Mouse (Mus musculus) forebrain, embryonic 13.5 days (tissue): ENCODE data around the gene Gm10134. TPM values are rescaled to one million over a fixed set of nuclear protein-coding genes. Genes with fewer than 3 reads are reported as not detected.
A peak's percentile ranks its signal among the peaks of the same experiment; 100 is the strongest.

Source experiments
- ATAC-seq: fragments of 200-750 bp; cut with Nextera tagmentation; 2 replicates; pipeline ENCODE4 v1.8.0; 2017
- H3K27ac ChIP-seq: fragments of 300-500 bp; sonication (generic); 2 replicates; pipeline ENCODE4 v1.5.1; 2015; ENCODE audit warnings: inconsistent platforms, mild to moderate bottlenecking, moderate library complexity
- H3K27me3 ChIP-seq: fragments of 300-500 bp; sonication (generic); 2 replicates; pipeline ENCODE4 v1.6.1; 2015; ENCODE audit warnings: mild to moderate bottlenecking, inconsistent platforms
- H3K36me3 ChIP-seq: fragments of 300-500 bp; sonication (generic); 2 replicates; pipeline ENCODE4 v1.6.1; 2015; ENCODE audit warnings: mild to moderate bottlenecking, inconsistent platforms; ENCODE audit not compliant: poor library complexity, severe bottlenecking
- H3K4me1 ChIP-seq: fragments of 300-500 bp; sonication (generic); 2 replicates; pipeline ENCODE4 v1.6.1; 2015; ENCODE audit warnings: inconsistent platforms
- H3K4me2 ChIP-seq: fragments of 300-500 bp; sonication (generic); 2 replicates; pipeline ENCODE4 v1.6.1; 2015; ENCODE audit warnings: inconsistent platforms, mild to moderate bottlenecking, moderate library complexity
- H3K4me3 ChIP-seq: fragments of 300-500 bp; sonication (generic); 2 replicates; pipeline ENCODE4 v1.5.1; 2015; ENCODE audit warnings: mild to moderate bottlenecking, inconsistent platforms
- H3K9ac ChIP-seq: fragments of 300-500 bp; sonication (generic); 2 replicates; pipeline ENCODE4 v1.6.1; 2015; ENCODE audit warnings: mild to moderate bottlenecking, inconsistent platforms
- H3K9me3 ChIP-seq: fragments of 300-500 bp; sonication (generic); replicated peaks from 2 replicates; pipeline ENCODE4 v1.6.1; 2016; ENCODE audit warnings: inconsistent platforms
- WGBS: fragments of 180-500 bp; shearing (Covaris S2); methylation state at CpG from one replicate; pipeline ENCODE4 v1.1.7; 2015; 5-methylcytosine and 5-hydroxymethylcytosine counted together
- polyA plus RNA-seq: library from polyadenylated mRNA; unstranded; fragments of >200 nt; fragmentation: Nextera tagmentation; extraction: Ambion mirVana; gene quantifications from 2 replicates; pipeline ENCODE4 v1.2.1, GENCODE M21; 2015

Gm10134 gene
- polyA plus RNA-seq, 1 experiment from 2014 or later: 0.53 TPM

DNA sequence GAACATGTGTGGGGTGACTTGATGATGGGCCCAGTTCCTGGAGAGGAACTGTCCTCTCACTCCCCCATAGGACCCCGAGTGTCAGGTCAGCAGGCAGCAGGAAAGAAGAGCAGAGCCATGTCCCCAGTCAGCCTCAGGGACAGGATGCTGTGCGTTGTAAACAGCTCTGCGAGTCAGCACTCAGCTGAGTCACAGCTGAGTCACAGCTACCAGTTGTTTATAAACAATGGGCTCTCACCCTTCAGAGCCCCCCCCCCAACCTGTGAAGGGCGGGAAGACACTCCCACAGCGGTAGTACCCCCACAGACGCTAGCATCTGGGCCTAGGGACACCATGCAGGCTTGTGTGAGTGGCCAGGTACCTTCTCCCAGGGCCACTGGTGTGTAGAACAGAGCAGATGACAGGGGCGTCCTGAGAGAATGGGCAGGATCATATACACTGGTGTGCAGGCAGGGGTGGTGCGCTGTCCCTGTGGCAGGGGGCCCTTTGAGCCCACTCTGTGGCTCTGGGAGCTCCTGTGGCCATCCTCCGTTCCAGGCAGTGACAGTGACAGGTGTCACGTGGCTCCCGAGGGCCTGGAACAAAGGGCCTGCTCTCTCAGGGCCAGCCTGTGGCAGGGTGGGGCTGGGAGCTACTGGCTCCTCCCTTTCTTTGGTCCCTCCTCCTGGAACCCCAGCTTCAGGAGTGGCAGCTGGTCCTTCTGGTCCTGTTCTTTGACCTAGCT lies 19.5 kb downstream of the Gm10134 start:
- Histone ChIP-seq H3K4me2 (peak overlapping the region; percentile 33), H3K36me3 (no peaks in the 10 kb centered on the region), H3K9me3 (no peaks in the 10 kb centered on the region), H3K4me3 (no peak overlapping the region), H3K27me3 (no peaks in the 10 kb centered on the region), H3K4me1 (peaks cover 80% of the 10 kb centered on the region), H3K27ac (peak overlapping the region; percentile 83), H3K9ac (peak overlapping the region; percentile 55)
- 14% methylated on average over 11 of the region's 11 CpGs for WGBS
- ATAC-seq: peak; percentile 52

DNA sequence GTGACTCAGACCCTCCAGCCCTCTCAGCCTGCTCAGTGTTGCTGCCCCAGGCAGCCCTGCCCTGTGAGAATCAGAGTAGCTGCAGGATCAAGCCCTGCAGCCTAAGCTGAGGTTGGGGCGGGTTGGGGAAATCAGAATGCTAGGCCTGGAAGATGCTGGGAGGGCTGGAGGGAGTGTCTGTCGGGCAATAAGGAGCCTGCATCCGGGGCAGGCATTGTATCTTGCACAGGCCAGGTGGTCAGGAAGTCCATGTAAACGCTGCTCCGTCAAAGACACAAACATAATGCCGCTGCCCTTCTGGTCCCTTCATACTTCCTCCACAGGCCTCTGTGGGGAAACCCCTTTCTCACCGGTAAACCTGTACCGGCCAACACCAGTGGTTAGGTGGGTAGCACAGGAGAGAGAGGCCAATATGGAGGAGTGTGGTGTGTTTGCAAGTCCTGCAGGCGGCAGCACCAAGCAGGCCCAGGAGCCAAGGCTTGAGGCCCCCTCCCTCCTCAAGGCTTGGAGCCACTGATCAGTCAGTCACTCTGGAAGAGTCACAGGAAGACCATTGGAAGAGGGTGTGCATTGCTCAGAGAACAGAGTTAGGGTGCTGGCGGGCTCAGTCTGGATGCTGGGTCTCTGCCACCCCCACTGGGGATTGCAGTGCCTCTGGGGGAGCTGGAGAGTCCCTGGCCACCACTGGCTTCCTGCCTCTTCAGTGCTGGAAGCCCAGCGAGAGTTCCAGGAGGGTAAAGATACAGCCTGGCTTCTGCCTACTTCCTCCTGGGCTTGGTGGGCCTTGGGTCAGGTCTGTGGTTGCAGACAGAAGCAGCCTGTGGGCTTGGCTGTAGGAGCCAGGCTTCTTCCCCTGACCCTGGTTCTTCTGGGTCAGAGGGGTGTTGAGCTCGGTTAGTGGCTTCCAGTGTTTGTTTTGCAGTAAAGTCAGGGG lies 20.3 kb downstream of the Gm10134 start:
- ATAC-seq: no peak
- H3K36me3 ChIP-seq: no peaks in the 10 kb centered on the region
- H3K27ac ChIP-seq: peak overlapping the region; percentile 83
- H3K27me3 ChIP-seq: no peaks in the 10 kb centered on the region
- no peaks in the 10 kb centered on the region for H3K9me3 ChIP-seq
- 52% methylated on average over 12 of the region's 12 CpGs for WGBS
- H3K9ac ChIP-seq: peak overlapping the region; percentile 55
- peaks cover 78% of the 10 kb centered on the region for H3K4me1 ChIP-seq
- no peak overlapping the region for H3K4me3 ChIP-seq
- H3K4me2 ChIP-seq: peak overlapping the region; percentile 33

GRCm38 (mm10) chr2:28527436-28528353 lies 21.8 kb downstream of the Gm10134 start:
- Histone ChIP-seq H3K9ac (no peak overlapping the region; the same call in 1 of the 2 replicates), H3K4me2 (no peak overlapping the region), H3K9me3 (no peaks in the 10 kb centered on the region), H3K27ac (no peak overlapping the region), H3K4me1 (peaks cover 83% of the 10 kb centered on the region), H3K27me3 (no peaks in the 10 kb centered on the region), H3K4me3 (no peak overlapping the region), H3K36me3 (no peaks in the 10 kb centered on the region)
- no peak for ATAC-seq
- 85% methylated on average over 20 of the region's 20 CpGs for WGBS

- 94% methylated on average over 7 of the region's 7 CpGs for WGBS
- no peak for ATAC-seq
- Histone ChIP-seq H3K4me1 (peaks cover 87% of the 10 kb centered on the region), H3K36me3 (no peaks in the 10 kb centered on the region), H3K9me3 (no peaks in the 10 kb centered on the region), H3K27me3 (no peaks in the 10 kb centered on the region), H3K4me2 (no peak overlapping the region), H3K4me3 (no peak overlapping the region), H3K27ac (no peak overlapping the region), H3K9ac (no peak overlapping the region; the same call in 1 of the 2 replicates)
Observed at GRCm38 (mm10) chr2:28528354-28528730, 22.4 kb downstream of the Gm10134 start.

- peak overlapping the region; percentile 20 for H3K27ac ChIP-seq
- 75% methylated on average over 4 of the region's 4 CpGs for WGBS
- H3K27me3 ChIP-seq: no peaks in the 10 kb centered on the region; the same call in 1 of the 2 replicates
- no peak overlapping the region for H3K4me2 ChIP-seq
- no peak for ATAC-seq
- no peaks in the 10 kb centered on the region for H3K36me3 ChIP-seq
- H3K4me1 ChIP-seq: peaks cover 87% of the 10 kb centered on the region
- H3K9ac ChIP-seq: no peak overlapping the region
- no peak overlapping the region for H3K4me3 ChIP-seq
- H3K9me3 ChIP-seq: no peaks in the 10 kb centered on the region
Observed at GRCm38 (mm10) chr2:28529856-28530255, 24.0 kb downstream of the Gm10134 start.

DNA sequence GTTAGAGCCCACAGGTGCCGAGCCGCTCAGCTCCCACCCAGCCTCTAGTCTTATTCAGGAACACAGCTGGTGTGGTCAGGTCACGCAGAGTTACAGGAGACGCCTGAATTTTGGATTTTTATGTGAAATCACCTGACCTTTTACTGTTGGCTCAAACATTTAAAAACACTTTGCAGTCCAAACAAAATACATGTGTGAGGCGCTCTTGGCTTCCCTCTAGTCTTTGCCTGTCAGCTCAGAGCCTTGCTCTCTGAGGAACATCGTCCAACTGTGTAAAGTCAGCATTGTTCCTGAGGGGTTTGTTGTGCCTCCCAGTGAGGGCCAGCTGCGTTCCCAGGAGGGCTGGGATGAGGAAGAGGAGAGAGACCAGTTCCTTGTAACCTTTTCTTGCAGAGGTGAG lies 24.4 kb downstream of the Gm10134 start:
- Histone ChIP-seq H3K4me2 (no peak overlapping the region), H3K36me3 (no peaks in the 10 kb centered on the region), H3K27ac (no peak overlapping the region; the same call in 1 of the 2 replicates), H3K9me3 (no peaks in the 10 kb centered on the region), H3K27me3 (no peaks in the 10 kb centered on the region; the same call in 1 of the 2 replicates), H3K4me3 (no peak overlapping the region), H3K9ac (peak overlapping the region; percentile 26; the same call in 1 of the 2 replicates), H3K4me1 (peaks cover 87% of the 10 kb centered on the region)
- ATAC-seq: no peak
- 61% methylated on average over 7 of the region's 7 CpGs for WGBS

GRCm38 (mm10) chr2:28532938-28533771 lies 27.3 kb downstream of the Gm10134 start:
- peak overlapping the region; percentile 88 for H3K4me2 ChIP-seq
- H3K4me1 ChIP-seq: peaks cover 92% of the 10 kb centered on the region
- ATAC-seq: peak; percentile 92
- H3K36me3 ChIP-seq: no peaks in the 10 kb centered on the region
- no peaks in the 10 kb centered on the region for H3K9me3 ChIP-seq
- H3K27ac ChIP-seq: peak overlapping the region; percentile 76
- H3K4me3 ChIP-seq: peak overlapping the region; percentile 56
- no peaks in the 10 kb centered on the region; the same call in 1 of the 2 replicates for H3K27me3 ChIP-seq
- 4% methylated on average over 49 of the region's 49 CpGs for WGBS
- peak overlapping the region; percentile 77 for H3K9ac ChIP-seq

GRCm38 (mm10) chr2:28533901-28534435 lies 28.1 kb downstream of the Gm10134 start:
- no peaks in the 10 kb centered on the region; the same call in 1 of the 2 replicates for H3K27me3 ChIP-seq
- no peaks in the 10 kb centered on the region for H3K36me3 ChIP-seq
- H3K4me2 ChIP-seq: peak overlapping the region; percentile 88
- peak overlapping the region; percentile 76 for H3K27ac ChIP-seq
- ATAC-seq: no peak
- peaks cover 95% of the 10 kb centered on the region for H3K4me1 ChIP-seq
- peak overlapping the region; percentile 56 for H3K4me3 ChIP-seq
- WGBS: 65% methylated on average over 7 of the region's 7 CpGs
- H3K9me3 ChIP-seq: no peaks in the 10 kb centered on the region
- H3K9ac ChIP-seq: peak overlapping the region; percentile 77

DNA sequence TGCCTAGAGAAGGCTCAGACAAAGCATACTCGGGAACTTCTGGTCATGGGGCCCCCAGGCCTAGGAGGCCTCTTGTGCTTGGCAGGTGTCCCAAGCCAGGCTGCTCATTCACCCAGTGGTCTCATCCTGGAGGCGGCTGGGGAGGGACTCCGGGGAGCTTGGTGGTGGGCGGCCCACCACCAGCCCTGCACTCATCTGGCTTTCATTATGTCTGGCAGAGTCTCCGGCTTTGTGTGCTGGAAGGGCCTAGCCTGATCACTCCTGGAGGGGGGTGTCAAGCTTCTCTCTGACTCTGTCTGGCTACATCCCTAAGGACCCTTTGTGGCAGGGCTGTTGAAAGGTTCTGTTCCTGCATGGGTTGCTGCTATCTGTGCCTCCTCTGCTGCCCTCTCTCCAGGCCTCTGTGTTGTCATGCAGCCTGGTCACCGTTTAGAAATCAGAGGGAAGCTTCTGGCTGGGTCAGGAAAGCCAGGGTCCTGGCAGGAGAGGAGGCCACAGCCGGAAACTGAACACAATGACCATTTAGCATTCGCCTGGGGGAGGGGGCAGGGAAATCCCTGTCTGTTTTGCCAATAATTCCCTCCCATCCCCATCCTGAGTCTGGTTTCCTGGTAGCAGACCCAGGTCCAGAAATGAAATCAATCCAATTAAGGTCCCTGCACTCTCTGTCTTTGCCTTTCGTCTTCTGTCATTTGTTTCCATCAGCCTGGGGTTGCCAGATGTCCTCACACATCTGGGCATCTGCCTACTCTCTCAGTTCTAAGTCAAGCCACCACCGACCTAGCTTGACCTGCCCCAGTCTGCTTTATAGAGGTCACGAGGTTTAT lies 28.8 kb downstream of the Gm10134 start:
- peaks cover 97% of the 10 kb centered on the region for H3K4me1 ChIP-seq
- ATAC-seq: 0 out of 2 replicates have a peak, but pooled peaks have one; percentile 11
- no peaks in the 10 kb centered on the region for H3K36me3 ChIP-seq
- peak overlapping the region; percentile 56 for H3K4me3 ChIP-seq
- WGBS: 32% methylated on average over 11 of the region's 11 CpGs
- peak overlapping the region; percentile 77 for H3K9ac ChIP-seq
- peak overlapping the region; percentile 88 for H3K4me2 ChIP-seq
- peak overlapping the region; percentile 76 for H3K27ac ChIP-seq
- H3K27me3 ChIP-seq: no peaks in the 10 kb centered on the region; the same call in 1 of the 2 replicates
- H3K9me3 ChIP-seq: no peaks in the 10 kb centered on the region

GRCm38 (mm10) chr2:28535263-28535540 lies 29.3 kb downstream of the Gm10134 start:
- no peaks in the 10 kb centered on the region for H3K36me3 ChIP-seq
- WGBS: 51% methylated on average over 4 of the region's 4 CpGs
- no peaks in the 10 kb centered on the region for H3K9me3 ChIP-seq
- no peaks in the 10 kb centered on the region; the same call in 1 of the 2 replicates for H3K27me3 ChIP-seq
- peak overlapping the region; percentile 88 for H3K4me2 ChIP-seq
- peak overlapping the region; percentile 9; the same call in 1 of the 2 replicates for H3K4me3 ChIP-seq
- ATAC-seq: no peak
- peak overlapping the region; percentile 76 for H3K27ac ChIP-seq
- peaks cover 97% of the 10 kb centered on the region for H3K4me1 ChIP-seq
- H3K9ac ChIP-seq: peak overlapping the region; percentile 77
